Mouse (Mus musculus) cerebellum, postnatal 14 days (tissue): ENCODE measurements around the gene Gm42417.

ENCODE experiments used
- DNase-seq, 2 experiments: peaks; one replicate each; pipeline ENCODE4 v3.0.0; 2021; ENCODE audit warnings: mixed read lengths in 2 of 2

Gene Gm42417

DNA sequence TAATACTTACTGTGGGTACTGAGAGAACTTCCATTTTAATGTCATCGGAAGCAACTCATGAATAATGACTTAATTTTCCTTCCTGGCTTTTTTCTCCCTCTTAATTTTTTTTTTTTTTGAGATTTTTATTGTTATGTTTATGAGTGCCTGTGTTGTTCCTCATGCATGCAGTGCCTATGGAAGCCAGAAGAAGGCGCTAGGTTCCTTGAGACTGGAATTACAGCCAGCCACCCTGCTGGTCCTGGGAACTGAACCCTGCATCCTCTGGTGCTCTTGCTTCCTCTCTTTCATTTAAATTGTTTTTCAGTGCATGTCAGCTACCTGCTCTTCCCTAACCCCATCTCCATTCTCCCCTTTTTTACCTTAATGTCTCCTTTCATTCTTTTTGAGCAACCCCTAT, 25.5 kb downstream of the Gm42417 start:
- DNase-seq = peak; percentile 82 to 85

DNA sequence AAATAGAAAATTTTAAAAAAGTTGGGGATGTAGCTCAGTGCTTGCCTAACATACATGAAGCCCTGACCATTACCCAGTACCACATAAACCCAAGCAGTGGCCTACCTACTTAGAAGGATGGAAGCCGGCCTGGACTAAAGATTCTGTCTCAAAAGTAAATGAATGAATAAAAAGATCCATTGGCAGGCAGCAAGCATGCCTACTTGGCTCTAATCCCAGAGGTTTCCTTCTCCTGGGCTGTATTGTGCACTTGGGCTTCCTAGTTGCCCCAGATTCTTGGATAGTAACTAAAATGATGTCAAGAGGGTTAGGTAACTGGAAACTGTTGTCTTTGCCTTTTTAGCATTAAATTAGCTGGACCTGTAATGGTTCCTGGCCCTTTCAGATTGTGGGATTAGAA, 25.9 kb downstream of the Gm42417 start:
- peak in 1 of 2 experiments; percentile 49 for DNase-seq

DNA sequence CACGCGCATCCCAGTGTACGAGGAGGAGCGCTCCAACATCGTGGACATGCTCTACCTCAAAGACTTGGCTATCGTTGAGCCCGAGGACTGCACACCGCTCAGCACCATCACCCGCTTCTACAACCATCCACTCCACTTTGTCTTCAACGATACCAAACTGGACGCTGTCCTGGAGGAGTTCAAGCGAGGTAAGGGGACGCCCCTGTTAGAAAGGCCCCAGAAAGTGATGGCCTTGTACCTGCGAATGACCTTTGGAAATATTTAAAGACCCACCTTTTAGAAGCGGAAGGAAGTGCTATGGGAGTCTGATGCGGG, 26.3 kb downstream of the Gm42417 start:
- DNase-seq = no peak

DNA sequence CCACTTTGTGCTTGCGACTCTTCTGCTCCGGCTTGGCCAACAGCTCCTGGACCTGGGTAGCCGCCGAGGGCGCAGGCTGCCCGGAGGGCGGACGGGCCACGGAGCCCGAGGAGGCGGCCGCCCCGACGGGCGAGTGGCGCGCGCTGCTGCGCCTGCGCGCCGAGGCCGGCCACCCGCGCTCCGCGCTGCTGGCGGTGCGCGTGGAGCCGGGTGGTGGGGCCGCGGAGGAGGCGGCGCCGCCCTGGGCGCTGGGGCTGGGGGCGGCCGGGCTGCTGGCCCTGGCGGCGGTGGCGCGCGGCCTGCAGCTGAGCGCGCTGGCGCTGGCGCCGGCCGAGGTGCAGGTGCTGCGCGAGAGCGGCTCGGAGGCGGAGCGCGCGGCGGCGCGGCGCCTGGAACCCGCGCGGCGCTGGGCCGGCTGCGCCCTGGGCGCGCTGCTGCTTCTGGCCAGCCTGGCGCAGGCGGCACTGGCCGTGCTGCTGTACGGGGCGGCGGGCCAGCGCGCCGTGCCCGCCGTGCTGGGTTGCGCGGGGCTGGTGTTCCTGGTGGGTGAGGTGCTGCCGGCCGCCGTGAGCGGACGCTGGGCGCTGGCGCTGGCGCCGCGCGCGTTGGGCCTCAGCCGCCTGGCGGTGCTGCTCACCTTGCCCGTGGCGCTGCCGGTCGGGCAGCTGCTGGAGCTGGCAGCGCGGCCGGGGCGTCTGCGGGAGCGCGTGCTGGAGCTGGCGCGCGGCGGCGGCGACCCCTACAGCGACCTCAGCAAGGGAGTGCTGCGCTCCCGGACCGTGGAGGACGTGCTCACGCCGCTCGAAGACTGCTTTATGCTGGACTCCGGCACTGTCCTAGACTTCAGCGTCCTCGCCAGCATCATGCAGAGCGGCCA, 26.9 kb downstream of the Gm42417 start:
- DNase-seq = peak; percentile 73 to 78

DNA sequence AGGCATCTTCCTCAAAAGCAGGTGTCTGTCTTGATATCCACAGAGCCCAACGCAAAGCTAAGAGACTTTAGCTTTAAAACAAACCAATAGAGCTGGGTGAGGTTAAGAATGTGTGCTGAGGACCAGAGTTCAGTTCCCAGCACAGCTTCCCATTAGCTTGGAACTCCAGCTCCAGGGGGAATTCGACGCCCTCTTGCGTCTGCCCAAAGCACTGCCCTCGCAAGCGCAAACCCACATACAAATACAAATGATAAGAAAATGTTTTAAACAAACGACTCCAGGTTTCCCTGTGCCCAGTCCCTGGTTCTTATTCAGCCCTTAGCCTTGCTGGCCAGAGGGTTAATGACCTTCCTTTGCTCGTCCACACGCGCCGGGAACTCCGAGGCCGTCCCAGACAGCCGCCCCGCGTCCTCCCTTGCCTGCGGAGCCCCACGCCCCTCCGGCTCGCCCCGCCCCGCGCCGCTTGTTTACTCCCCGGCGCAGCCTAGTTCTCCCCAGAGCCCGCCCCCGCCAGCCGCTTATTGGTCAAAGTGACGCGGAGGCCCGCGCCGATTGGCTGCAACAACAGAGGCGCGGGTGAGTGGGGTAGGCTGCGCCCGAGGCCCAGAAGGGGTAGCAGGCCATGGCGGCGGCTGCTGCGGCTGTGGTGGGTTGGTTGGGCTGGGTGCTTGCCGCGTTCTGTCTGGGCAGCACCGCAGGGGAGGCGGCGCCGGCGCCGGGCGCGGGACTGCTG, 27.8 kb downstream of the Gm42417 start, which contains the start of gene Cnnm3:
TSS of gene Cnnm3 (plus strand) at position 579 of the 733 bp plus-strand sequence.
- DNase-seq = peak; percentile 100

DNA sequence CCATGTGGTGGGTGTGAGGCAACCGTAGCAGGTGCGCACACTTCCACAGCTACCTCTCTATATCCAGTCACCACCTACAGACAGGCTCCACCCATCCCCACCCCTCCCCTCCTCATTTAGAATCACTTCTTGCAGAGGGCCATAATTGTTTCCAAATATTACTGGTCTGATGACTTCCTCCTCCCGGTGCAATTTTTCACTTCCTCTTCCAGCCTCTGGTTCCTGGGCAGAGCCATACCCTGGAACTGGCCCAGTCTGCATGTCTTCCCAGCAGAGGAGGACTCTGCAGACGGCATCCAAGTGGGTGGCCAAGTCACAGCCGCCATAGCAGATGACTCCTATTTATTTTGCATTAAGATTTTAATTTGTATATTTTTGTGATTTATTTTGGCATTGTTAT, 31.0 kb downstream of the Gm42417 start:
- peak; percentile 54 to 57 for DNase-seq

DNA sequence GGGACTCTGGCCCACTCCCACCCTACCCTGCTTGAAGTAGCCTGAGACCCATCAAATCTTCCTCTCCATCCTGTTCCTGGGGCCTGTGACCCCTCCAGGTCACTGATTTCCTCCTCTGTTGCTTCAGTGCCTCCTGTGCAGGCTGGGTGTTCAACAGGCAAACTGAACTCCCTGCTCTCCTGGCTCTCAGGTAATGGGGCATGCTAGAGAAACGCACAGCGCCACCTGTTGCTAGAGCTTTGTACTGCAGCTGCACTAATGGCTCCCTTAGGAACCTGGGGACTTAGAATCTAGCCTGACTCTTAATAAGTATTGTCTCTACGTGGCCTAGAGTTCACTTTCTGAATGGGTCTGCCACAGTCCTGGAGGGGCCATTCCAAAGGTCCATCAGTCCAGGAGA, 38.0 kb downstream of the Gm42417 start:
- peak; percentile 90 to 93 for DNase-seq

DNA sequence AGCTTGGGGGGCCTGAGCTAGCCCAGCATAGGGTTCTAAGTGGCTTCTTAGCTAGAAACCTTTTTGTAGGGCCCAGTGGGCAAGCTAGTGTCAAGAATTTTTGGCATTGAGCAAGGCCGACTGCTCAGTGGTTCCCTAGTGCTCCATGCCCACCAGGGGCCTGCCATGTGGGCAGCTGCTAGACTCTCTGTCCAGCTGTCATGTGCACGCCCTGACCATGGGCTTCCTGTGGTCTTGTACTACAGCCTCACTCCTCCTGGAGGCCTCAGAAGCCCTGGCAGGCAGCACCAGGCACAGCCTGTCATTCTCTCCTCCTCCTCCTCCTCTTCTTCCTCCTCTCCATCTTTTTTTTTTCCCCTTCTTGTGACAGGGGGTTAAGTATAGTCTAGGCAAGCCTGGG, 41.9 kb downstream of the Gm42417 start:
- no peak for DNase-seq

DNA sequence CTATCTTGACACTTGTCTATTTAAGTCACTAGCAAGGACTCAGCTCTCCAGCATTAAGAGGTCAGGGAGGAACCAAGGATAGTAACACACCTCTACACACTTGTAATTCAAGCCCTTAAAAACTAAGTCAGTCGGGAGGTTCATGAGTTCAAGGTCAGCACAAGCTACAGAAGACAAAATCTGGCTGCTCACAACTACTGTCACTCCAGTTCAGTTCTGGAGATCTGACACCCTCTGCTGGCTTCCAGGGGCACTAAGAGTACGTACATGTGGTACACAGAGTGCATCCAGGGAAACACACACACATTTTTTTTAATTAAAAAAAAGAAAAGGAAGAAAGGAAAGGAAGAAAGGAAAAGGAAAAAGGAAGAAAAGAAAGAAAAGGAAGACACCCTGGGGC, 42.5 kb downstream of the Gm42417 start:
- peak; percentile 69 to 72 for DNase-seq

DNA sequence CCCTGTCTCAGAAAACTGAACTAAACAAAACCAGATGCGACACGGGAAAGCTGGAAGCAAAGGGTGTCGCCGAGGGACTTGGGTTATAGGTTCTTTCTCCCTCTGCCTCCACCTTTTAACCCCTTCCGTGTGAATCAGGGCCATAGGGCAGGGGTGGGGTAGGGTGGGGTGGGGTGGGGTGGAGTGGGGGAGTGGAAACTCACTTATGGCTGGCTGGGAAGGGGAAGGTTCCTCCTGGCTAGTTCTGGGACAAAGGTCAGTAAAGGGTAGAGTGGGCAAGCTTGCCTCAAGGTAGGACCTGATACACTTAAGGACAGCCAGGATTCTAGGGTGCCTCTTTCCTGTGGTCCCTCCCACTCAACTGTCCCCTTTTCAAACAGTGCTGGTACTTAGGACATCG, 45.9 kb downstream of the Gm42417 start:
- no peak for DNase-seq

DNA sequence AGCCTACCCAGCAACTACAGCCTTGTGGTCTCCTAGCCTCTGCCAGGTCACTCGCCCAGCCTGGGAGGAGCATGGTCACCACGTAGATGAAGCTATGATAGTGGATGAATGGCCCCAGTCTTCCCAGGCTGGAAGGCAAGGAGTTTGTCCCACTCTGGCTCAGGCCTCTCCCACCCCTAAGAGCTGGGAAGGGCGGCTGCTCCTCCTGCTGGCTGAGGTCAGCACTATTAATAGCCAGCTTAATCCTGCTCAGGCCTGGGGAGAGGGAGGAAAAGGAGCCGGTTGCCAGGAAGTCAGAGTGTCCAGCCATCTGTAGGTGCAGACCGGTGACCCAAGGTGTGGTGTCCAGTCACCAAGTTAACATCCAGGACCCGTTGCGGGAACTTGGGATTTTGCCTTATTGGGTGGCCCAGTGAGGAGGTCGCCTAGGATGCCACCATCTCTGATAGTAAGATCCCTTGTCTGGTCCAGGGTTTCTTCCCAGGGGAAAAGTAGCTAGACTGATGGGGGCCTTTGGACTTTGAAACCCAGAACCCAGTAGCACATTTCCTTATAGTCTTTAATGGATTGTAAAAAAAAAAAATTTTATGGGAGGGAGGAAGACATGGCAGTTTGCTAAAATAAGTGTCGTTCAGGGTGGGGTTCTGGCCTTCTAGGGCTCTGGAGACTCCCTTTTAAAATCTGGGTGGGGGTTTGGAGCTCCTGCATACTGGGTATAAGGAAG, 46.7 kb downstream of the Gm42417 start:
- peak; percentile 84 to 85 for DNase-seq

DNA sequence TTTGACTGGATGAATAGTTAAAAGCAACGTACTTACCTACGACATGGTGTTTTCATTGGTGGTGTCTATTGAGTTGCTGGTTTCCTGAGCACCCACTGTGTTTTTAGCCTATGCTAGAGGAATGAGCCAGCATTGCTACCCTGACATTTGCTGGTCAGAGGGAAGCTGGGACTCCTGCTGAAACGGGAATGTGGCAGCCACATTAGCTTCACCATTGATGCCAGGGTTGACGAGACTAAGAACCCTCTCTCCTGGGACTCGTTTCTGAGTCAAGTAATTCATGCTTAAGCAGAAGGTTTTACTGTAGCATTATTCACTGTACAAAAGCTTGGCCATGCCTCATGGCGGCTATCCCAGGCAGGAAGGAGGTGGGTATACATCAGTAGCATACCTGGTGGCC, 49.6 kb downstream of the Gm42417 start:
- no peak for DNase-seq

DNA sequence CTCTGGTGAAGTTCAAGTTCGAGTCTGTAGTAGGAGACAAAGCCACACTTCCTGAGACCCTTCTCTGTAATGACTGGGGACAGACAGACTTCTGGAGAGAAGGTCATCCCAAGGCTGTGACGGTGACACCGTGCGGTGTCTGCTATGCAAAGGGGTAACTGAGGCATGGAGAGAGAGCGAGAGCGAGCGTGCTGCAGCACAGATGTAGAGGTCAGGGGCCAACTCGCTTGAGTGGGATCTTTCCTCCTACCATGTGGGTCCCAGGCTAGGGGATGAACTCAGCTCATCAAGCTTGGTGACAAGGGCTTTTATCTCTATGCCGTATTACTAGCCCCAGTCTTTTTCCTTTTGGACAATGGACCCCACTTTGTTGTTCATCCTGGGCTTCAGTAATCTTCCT, 52.1 kb downstream of the Gm42417 start:
- DNase-seq = no peak

DNA sequence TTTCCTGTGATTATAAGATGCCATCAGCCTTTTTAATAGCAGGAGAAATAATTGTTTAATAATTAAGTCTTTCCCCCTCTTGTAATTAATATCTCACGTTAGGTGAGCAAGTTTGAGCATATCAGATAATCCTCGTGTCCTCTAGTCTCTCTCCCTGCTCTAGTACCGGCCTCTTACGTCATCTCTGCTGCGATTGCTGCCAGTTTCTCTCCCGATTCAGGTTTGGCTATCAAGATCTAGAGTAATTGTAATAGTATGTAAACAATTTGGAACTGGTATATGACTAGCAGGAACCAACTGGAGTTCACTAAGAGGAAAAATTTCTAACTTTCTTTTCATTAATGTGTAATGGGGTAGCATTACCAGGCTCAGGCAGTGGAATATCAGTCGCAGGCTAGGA, 54.1 kb downstream of the Gm42417 start:
- DNase-seq = no peak

DNA sequence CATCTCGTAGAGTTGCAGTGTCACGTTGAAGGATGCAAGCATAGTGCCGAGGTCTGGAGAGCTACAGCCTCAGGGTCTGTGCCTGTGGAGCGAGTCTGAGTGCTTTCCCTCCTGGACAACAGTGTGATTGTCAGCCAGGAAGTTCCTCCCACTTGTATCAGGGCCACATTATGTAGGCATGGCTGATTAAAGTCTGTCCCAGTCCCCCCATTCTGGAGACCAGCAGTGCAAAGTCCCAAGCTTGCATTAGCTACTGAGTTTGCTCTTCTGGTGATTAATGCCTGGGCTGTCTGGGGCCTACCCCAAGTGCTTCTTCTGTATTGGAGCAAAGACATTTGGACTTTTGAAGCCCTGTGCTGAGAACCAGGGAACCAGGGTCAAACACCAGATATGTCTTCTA, 55.4 kb downstream of the Gm42417 start:
- DNase-seq = no peak
